Mouse (Mus musculus) limb, embryonic 10.5 days (tissue): Measurements from ENCODE around the gene Tmem131l. TPM values are rescaled to one million over a fixed set of nuclear protein-coding genes. Genes with fewer than 3 reads are reported as not detected.

ENCODE experiments used
- DNase-seq: peaks from one replicate; pipeline ENCODE4 v3.0.0-alpha.2; 2017; ENCODE audit warnings: low spot score
- H3K27ac ChIP-seq: fragments of 300-500 bp; sonication (generic); 2 replicates; pipeline ENCODE4 v1.5.1; 2016; ENCODE audit warnings: mild to moderate bottlenecking
- H3K27me3 ChIP-seq: fragments of 300-500 bp; sonication (generic); 2 replicates; pipeline ENCODE4 v1.6.1; 2016; ENCODE audit warnings: low read depth, mild to moderate bottlenecking; ENCODE audit not compliant: poor library complexity, severe bottlenecking
- H3K36me3 ChIP-seq: fragments of 300-500 bp; sonication (generic); 2 replicates; pipeline ENCODE4 v1.6.1; 2016; ENCODE audit warnings: mild to moderate bottlenecking, moderate library complexity
- H3K4me1 ChIP-seq: fragments of 300-500 bp; sonication (generic); 2 replicates; pipeline ENCODE4 v1.6.1; 2016
- H3K4me3 ChIP-seq: fragments of 300-500 bp; sonication (generic); 2 replicates; pipeline ENCODE4 v1.5.1; 2016; ENCODE audit warnings: mild to moderate bottlenecking, moderate library complexity
- H3K9me3 ChIP-seq: fragments of 300-500 bp; sonication (generic); replicated peaks from 2 replicates; pipeline ENCODE4 v1.6.1; 2016; ENCODE audit warnings: mild to moderate bottlenecking
- WGBS: fragments of 180-500 bp; shearing (Covaris S2); methylation state at CpG from one replicate; pipeline ENCODE4 v1.1.7; 2016; 5-methylcytosine and 5-hydroxymethylcytosine counted together
- polyA plus RNA-seq: library from polyadenylated mRNA; unstranded; fragments of >200 nt; fragmentation: Nextera tagmentation; extraction: Ambion mirVana; gene quantifications from 2 replicates; pipeline ENCODE4 v1.2.1, GENCODE M21; 2016

Gene Tmem131l
- polyA plus RNA-seq, 1 experiment from 2014 or later = 84.5 TPM

GRCm38 (mm10) chr3:84068831-84069709 lies 29.1 kb upstream of the Tmem131l start:
- H3K36me3 ChIP-seq = no peaks in the 10 kb centered on the region
- H3K4me3 ChIP-seq = no peak overlapping the region
- DNase-seq = no peak
- H3K27ac ChIP-seq = no peak overlapping the region
- no peaks in the 10 kb centered on the region for H3K27me3 ChIP-seq
- no peaks in the 10 kb centered on the region for H3K4me1 ChIP-seq
- WGBS = 89% methylated on average over 13 of the region's 13 CpGs
- H3K9me3 ChIP-seq = no peaks in the 10 kb centered on the region

GRCm38 (mm10) chr3:84065825-84066224 lies 25.9 kb upstream of the Tmem131l start:
- H3K9me3 ChIP-seq = no peaks in the 10 kb centered on the region
- DNase-seq = no peak
- no peaks in the 10 kb centered on the region for H3K27me3 ChIP-seq
- no peak overlapping the region for H3K4me3 ChIP-seq
- 81% methylated on average over 4 of the region's 4 CpGs for WGBS
- peaks cover 8% of the 10 kb centered on the region; the same call in 1 of the 2 replicates for H3K4me1 ChIP-seq
- no peak overlapping the region for H3K27ac ChIP-seq
- H3K36me3 ChIP-seq = no peaks in the 10 kb centered on the region

GRCm38 (mm10) chr3:84063369-84063914 lies 23.5 kb upstream of the Tmem131l start:
- 88% methylated on average over 2 of the region's 2 CpGs for WGBS
- peaks cover 23% of the 10 kb centered on the region for H3K4me1 ChIP-seq
- H3K4me3 ChIP-seq = no peak overlapping the region
- no peaks in the 10 kb centered on the region for H3K9me3 ChIP-seq
- no peaks in the 10 kb centered on the region for H3K27me3 ChIP-seq
- DNase-seq = no peak
- no peaks in the 10 kb centered on the region for H3K36me3 ChIP-seq
- H3K27ac ChIP-seq = no peak overlapping the region

- Histone ChIP-seq H3K4me1 (peaks cover 23% of the 10 kb centered on the region), H3K9me3 (no peaks in the 10 kb centered on the region), H3K4me3 (no peak overlapping the region), H3K27me3 (no peaks in the 10 kb centered on the region), H3K36me3 (no peaks in the 10 kb centered on the region), H3K27ac (peak overlapping the region; percentile 30; the same call in 1 of the 2 replicates)
- no peak for DNase-seq
- 80% methylated on average over 13 of the region's 13 CpGs for WGBS
These were observed 21.8 kb upstream of the Tmem131l start for GRCm38 (mm10) chr3:84061523-84062453.

- DNase-seq = no peak
- H3K36me3 ChIP-seq = no peaks in the 10 kb centered on the region
- no peak overlapping the region for H3K4me3 ChIP-seq
- H3K27me3 ChIP-seq = no peaks in the 10 kb centered on the region
- peaks cover 23% of the 10 kb centered on the region for H3K4me1 ChIP-seq
- 88% methylated on average over 5 of the region's 5 CpGs for whole genome bisulfite sequencing
- H3K27ac ChIP-seq = no peak overlapping the region
- no peaks in the 10 kb centered on the region for H3K9me3 ChIP-seq
These were observed 21.0 kb upstream of the Tmem131l start for GRCm38 (mm10) chr3:84060946-84061345.

- 38% methylated on average over 4 of the region's 4 CpGs for WGBS
- Histone ChIP-seq H3K36me3 (no peaks in the 10 kb centered on the region), H3K4me3 (no peak overlapping the region), H3K9me3 (no peaks in the 10 kb centered on the region), H3K4me1 (peaks cover 23% of the 10 kb centered on the region), H3K27ac (peak overlapping the region; percentile 47), H3K27me3 (no peaks in the 10 kb centered on the region)
- DNase-seq = no peak
These were observed 20.2 kb upstream of the Tmem131l start for GRCm38 (mm10) chr3:84060128-84060527.

GRCm38 (mm10) chr3:84059676-84060075 lies 19.7 kb upstream of the Tmem131l start:
- DNase-seq = no peak
- no peaks in the 10 kb centered on the region for H3K9me3 ChIP-seq
- H3K4me1 ChIP-seq = peaks cover 23% of the 10 kb centered on the region
- H3K27me3 ChIP-seq = no peaks in the 10 kb centered on the region
- no peaks in the 10 kb centered on the region for H3K36me3 ChIP-seq
- H3K4me3 ChIP-seq = no peak overlapping the region
- 46% methylated on average over 4 of the region's 4 CpGs for WGBS
- H3K27ac ChIP-seq = peak overlapping the region; percentile 47

GRCm38 (mm10) chr3:84059261-84059660 lies 19.3 kb upstream of the Tmem131l start:
- Histone ChIP-seq H3K36me3 (no peaks in the 10 kb centered on the region), H3K4me1 (peaks cover 23% of the 10 kb centered on the region), H3K9me3 (no peaks in the 10 kb centered on the region), H3K27ac (peak overlapping the region; percentile 47), H3K4me3 (no peak overlapping the region), H3K27me3 (no peaks in the 10 kb centered on the region)
- peak; percentile 61 for DNase-seq
- WGBS = 42% methylated on average over 13 of the region's 13 CpGs

GRCm38 (mm10) chr3:84048729-84049175 lies 8.8 kb upstream of the Tmem131l start:
- Histone ChIP-seq H3K36me3 (no peaks in the 10 kb centered on the region), H3K27ac (peak overlapping the region; percentile 59; the same call in 1 of the 2 replicates), H3K4me1 (peaks cover 8% of the 10 kb centered on the region), H3K4me3 (no peak overlapping the region), H3K9me3 (no peaks in the 10 kb centered on the region), H3K27me3 (no peaks in the 10 kb centered on the region)
- DNase-seq = no peak
- WGBS = 26% methylated on average over 9 of the region's 9 CpGs

GRCm38 (mm10) chr3:84046206-84046605 lies 6.2 kb upstream of the Tmem131l start:
- Histone ChIP-seq H3K4me3 (no peak overlapping the region), H3K27me3 (no peaks in the 10 kb centered on the region), H3K36me3 (no peaks in the 10 kb centered on the region), H3K4me1 (peaks cover 8% of the 10 kb centered on the region), H3K9me3 (no peaks in the 10 kb centered on the region), H3K27ac (no peak overlapping the region)
- 90% methylated on average over 8 of the region's 8 CpGs for WGBS
- no peak for DNase-seq

- Histone ChIP-seq H3K9me3 (no peaks in the 10 kb centered on the region), H3K4me1 (peaks cover 28% of the 10 kb centered on the region), H3K4me3 (no peak overlapping the region), H3K36me3 (peaks cover 11% of the 10 kb centered on the region), H3K27me3 (no peaks in the 10 kb centered on the region), H3K27ac (no peak overlapping the region)
- WGBS = 90% methylated on average over 8 of the region's 8 CpGs
- no peak for DNase-seq
These were observed 1.8 kb upstream of the Tmem131l start for GRCm38 (mm10) chr3:84041739-84042138.

GRCm38 (mm10) chr3:84040476-84041082 lies 604 bp upstream of the Tmem131l start:
- Histone ChIP-seq H3K4me1 (peaks cover 28% of the 10 kb centered on the region), H3K9me3 (no peaks in the 10 kb centered on the region), H3K27me3 (no peaks in the 10 kb centered on the region), H3K36me3 (peaks cover 19% of the 10 kb centered on the region), H3K4me3 (peak overlapping the region; percentile 82), H3K27ac (peak overlapping the region; percentile 99)
- peak; percentile 79 for DNase-seq
- 7% methylated on average over 23 of the region's 23 CpGs for WGBS
